Mouse (Mus musculus): ENCODE results near the gene Ppfia1.

Gene Ppfia1

GRCm38 (mm10) chr7:144549904-144550566 is 3.5 kb downstream of the Ppfia1 start:
- DNase-seq: no peak

GRCm38 (mm10) chr7:144545231-144545630 is 8.3 kb downstream of the Ppfia1 start:
- no peak for DNase-seq

- DNase-seq: no peak
Observed at GRCm38 (mm10) chr7:144541351-144541750, 12.2 kb downstream of the Ppfia1 start.

DNA sequence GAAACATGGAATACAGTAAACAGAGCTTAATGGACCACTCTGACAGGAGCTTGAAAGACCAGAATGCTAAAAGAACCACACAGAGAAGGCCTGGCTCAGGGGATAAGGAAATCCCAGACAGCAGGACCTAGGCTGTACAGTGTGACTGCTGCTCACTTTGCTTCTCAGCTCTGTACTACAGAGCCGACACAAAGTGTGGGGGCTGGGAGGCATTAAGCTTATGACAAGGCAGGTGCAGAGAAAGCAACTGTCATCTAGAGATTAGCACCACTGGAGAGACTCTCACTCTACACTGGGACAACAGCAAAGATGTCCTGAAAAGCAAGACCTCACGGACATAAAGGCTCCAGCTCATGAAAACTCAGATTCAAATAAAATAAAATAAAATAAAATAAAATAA is 14.4 kb downstream of the Ppfia1 start:
- DNase-seq: no peak

DNA sequence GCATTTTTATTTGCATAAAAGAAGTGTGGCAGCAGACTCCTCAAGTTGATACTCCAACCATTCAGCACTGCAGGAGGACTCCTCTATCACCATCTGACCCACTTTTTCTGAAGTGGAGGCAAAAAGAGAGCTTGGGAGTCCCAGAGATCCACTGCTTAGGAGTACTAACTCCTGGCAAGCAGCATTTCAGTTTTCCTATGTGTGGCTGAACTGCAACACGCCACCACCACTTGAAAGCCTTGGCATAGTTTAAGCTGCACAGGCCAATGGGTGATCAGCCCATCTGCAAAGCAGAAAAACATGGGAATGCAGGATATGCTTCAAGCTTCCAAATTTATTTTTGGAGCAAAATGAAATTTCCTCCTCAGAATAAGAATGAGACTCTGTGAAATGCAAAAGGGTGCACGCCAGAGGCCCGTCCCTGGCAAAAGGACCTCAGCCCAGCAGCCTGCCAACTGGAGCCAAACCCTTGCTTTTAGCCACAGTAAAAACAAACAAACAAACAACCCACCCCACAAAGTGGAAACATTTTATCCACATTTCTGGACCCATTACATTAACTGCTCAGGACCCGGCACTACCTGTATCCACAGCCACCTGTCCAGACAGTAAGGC is 15.4 kb downstream of the Ppfia1 start:
- DNase-seq: no peak

GRCm38 (mm10) chr7:144536367-144536766 is 17.2 kb downstream of the Ppfia1 start:
- DNase-seq: no peak

- DNase-seq: no peak
Observed at GRCm38 (mm10) chr7:144534773-144535172, 18.8 kb downstream of the Ppfia1 start.

DNA sequence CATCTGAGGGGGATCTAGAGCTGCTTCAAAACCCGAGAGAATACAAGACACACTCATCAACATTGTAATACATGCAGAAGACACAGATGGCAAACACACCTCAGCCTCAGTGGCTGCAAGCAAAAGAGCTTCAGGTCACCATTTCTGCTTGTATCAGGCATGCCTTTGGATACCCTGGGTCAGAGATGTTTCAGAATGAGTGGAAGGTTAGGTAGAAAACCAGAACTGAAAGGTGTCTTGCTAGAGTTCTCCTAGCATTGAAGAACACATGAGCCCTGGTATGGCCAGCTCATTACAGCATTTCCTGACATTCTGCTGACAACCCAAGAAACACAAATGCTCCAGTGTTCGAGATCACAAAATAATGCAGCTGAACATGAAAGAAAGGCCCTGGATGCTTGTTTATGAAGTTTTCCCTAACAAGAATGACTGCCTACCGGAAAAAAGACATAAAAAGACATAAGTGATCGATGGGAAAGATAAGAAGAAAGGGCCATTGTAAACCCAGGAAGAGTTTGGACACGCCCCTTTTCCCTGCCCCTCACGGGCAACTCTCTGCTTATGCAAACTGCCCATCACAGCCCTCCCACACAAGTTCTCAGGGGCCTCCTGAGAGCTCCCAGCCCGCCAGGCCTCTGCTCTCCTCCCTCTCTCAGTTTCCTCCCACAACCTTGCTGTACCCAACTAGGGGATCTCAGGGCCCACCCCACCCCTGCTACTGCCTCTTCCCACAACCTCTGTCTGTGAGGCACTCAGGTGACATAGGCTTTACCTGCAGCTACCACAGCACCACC is 21.7 kb downstream of the Ppfia1 start:
- no peak for DNase-seq

DNA sequence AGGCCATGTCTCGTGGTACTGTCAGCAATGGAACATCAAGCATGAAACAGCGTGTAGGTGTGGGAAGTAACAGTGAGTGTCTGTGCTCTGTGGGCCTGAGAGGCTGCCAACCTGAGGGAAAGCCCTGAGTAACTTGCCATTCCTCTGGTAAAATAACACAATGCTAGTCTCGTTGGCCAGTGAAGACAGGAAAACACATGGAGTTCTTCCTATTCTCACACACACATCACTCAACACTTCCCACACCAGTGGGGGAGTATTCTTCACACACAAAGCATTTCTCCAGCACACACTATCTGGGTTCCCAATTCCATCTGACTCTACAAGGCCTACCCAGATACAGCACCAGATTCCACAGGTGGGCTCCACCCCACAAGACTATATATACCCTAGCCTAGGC is 23.7 kb downstream of the Ppfia1 start:
- no peak for DNase-seq

- DNase-seq: no peak
Observed at GRCm38 (mm10) chr7:144527723-144528221, 25.8 kb downstream of the Ppfia1 start.

DNA sequence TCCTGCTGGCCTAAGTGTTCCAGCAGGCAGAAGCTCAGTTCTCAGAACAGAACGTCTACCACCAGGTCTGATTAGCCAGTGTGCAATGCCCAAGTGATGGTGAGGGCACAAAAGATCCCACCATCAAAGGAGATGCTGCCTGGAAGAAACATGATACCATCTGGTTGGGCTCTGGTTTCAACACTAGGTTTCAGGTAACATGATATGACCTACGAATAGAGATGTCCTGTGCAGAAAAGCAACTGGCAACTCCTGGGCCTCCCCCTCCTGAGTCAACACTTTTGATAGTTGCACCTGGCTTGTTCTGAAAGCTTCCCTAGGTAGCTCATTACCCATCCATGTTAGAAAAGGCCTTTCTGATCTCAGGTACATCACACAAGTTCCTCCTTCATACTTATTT is 26.9 kb downstream of the Ppfia1 start:
- DNase-seq: no peak

GRCm38 (mm10) chr7:144524427-144525191 is 28.9 kb downstream of the Ppfia1 start:
- no peak for DNase-seq

GRCm38 (mm10) chr7:144523415-144523814 is 30.1 kb downstream of the Ppfia1 start:
- no peak for DNase-seq

DNA sequence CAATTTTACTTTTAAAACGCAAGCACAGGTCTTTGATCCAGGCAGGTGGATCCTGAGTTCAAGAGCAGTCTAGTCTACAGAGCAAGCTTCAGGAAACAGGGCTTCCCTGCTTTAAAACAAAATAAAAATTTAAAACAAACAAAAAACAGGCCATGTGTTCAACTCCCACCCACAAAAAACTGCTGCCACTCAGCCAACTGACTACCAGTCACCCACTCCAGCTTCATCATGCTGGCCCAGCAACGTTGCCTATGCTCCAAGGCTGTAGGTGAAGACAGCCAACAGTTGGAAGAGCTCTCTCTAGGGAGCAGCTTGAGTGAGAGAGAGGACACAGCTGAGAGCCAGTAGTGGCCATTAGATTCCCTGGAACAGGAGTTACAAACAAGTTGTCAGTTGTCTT is 31.6 kb downstream of the Ppfia1 start:
- DNase-seq: no peak

DNA sequence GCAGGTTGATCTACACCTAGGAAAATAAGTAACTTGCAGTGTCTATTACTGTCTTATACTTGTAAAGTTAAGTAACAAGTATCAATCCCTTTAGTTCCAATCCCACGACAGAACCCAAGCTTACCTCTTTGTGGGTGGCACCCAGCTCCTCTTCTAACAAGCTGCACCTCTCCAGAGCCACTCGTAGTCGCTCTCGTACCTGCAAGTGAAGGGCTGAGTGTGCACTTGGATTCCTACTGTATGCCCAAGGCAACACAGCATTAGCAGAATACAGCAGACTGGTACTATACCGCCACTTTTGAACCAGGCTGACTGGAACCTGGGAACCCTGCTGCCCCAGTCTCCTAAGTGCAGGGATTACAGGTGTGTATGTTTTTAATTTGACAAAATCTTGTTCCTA is 33.7 kb downstream of the Ppfia1 start:
- no peak for DNase-seq

DNA sequence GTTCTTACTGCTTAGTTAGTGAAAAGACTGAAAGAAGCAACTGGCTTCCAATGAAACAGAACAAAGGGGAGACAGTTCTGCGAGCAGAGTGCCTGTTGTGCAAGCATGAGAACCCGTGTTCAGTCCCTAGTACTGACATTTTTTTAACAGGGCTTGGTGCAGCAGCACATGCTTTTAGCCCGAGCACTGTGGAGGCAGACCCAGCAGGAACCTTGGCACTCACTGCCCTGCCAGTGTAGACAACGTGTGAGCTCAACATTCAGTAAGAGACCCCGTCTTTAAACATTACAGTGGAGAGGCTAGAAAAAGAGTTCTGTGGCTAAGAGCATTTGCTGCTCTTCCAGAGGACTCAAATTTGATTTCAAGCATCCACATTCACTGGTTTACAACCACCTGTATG is 36.8 kb downstream of the Ppfia1 start:
- DNase-seq: no peak

DNA sequence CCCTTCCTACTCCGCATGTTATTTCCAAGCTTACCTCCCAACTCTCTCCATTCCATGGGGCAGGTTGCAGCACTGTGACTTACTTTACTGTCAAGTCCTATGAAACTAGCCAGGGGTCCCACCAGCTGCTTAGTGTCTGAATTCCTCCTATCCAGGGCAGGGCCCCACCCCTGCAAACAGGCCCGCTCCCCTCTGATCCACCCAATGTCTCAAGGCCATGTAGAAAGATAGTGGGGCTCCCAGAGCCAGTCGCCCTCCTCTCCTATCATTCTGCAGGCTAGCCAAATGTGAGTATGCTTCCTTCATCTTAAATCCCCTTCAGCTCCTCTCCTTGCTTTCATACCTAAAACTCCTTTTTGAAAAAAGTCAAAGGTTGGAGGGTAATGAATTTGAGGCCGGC is 44.4 kb downstream of the Ppfia1 start:
- DNase-seq: no peak

GRCm38 (mm10) chr7:144506807-144507206 is 46.7 kb downstream of the Ppfia1 start:
- no peak for DNase-seq

DNA sequence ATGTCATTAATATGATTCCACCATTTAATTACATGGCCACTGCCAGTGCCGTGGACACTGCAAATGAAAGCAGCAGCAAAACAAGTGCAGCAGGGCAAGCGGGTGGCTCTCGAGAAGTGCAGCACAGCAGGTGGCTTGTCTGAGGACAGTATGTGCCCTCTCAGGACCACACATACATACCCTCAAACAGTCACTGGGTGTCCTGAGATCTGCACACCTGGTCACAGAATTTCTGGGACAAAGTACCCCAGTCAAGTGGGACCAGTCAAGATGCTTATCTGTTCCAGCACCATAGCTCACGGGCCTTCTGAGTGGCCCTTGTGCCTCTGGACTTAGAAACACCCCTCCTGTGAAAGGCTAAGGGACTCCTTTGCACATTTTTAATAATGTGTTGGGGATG is 49.6 kb downstream of the Ppfia1 start:
- no peak for DNase-seq

DNA sequence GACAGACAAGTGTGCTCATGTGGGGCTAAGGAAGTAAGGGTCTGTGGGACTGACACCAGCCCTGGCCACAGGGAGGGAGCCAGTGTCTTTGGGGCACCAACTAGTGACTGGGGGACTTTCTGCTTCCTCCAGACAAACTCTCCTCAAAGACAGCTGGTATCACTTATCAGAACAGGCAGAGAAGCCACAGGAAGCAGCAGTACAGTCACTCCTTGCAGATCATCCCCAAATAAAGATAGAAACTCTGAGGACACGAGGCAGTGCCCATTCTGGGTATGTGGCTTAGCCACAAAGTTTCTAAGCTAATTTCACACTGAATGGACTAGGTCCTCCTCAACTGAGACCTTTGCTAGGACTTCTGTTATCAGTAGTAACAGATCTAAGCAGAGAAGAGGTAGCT is 60.6 kb downstream of the Ppfia1 start:
- no peak for DNase-seq

- no peak for DNase-seq
Observed at GRCm38 (mm10) chr7:144490201-144490873, 63.2 kb downstream of the Ppfia1 start.

- no peak for DNase-seq
Observed at GRCm38 (mm10) chr7:144489067-144489774, 64.3 kb downstream of the Ppfia1 start.

Data from right cerebral cortex, postnatal 25 days (tissue).